Mouse (Mus musculus): ENCODE measurements around the gene Tnnt2.

Tnnt2 gene

DNA sequence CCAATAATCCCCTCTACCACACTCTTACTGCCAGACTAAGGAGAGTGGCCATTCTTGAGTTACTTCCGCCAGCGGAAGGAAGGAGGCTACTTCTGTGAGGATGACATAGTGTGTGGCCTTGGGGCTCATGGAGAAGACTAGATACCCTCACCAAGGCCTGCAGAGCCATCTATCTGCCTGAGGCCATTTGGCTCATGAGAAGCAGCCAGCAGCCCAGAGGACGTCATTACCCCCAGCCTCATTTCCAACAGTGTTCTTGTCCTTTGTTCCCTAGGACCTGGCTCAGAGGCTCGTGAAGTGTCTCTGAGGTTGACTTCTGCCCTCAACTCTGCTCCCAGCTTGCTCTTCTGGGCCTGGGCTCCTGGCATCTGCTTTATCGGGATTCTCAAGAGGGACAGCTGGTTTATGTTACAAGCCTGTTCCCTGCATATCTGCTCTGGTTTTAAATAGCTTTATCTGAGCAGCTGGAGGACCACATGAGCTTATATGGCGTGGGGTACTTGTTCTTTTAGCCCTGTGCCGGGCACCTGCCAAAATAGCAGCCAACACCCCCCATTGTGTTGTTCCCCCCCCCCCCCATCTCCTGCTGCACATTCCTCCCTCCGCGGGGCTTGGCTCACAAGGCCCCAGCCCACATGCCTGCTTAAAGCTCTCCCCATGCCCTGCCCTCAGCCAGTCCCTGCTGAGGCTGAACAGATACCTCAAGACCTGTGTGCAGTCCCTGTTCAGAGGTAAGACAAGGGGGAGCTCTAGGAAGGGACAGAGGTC lies at the start of gene Tnnt2:
Gene Tnnt2, plus strand, starts transcription at position 639 of the 768 bp plus-strand sequence.
- no peak for DNase-seq

DNA sequence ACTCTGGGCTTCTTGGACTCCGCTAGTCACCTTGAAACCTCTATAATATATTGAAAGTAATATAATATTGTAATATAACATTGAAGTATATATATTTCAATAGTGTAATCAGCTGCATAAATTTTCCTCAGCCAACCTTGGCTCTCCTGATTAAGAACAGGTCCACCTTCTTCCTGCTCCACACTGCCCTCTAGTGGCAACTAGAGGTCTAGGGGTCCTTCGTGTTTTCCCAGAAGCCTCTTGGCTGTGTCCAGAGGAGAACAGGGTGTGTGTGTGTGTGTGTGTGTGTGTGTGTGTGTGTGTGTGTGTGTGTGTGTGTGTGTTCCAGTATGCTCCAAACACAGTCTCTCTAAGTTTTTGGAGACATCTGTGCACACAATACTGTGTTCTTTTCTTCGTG lies 48.4 kb upstream of the Tnnt2 start:
- peak; percentile 82 for DNase-seq

DNA sequence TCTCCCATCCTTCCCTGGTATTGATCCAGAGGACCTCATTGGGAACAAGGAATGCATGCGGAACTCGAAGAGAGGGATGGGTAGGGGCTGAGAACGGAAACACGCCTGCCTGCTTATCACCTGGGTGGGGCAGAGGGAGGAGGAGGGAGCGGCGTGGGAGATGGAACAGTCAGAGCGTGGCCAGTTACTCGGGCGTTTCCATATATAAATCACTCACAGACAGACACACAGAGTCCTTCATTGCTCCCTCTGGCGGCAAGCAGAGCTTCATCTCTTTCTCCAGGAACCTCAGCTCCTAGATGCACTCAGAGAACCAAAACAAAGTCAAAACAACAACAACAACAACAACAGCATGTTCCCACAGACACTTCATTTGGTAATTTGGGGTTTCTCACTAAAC lies 47.4 kb upstream of the Tnnt2 start:
- peak; percentile 55 for DNase-seq

GRCm38 (mm10) chr1:135789815-135790214 lies 46.3 kb upstream of the Tnnt2 start:
- DNase-seq, result peak; percentile 78

GRCm38 (mm10) chr1:135792143-135792939 lies 43.8 kb upstream of the Tnnt2 start:
- DNase-seq, result no peak

- DNase-seq, result peak; percentile 26
Measured at GRCm38 (mm10) chr1:135793370-135794215, 42.6 kb upstream of the Tnnt2 start.

GRCm38 (mm10) chr1:135794216-135795134 lies 41.7 kb upstream of the Tnnt2 start:
- DNase-seq, result no peak

DNA sequence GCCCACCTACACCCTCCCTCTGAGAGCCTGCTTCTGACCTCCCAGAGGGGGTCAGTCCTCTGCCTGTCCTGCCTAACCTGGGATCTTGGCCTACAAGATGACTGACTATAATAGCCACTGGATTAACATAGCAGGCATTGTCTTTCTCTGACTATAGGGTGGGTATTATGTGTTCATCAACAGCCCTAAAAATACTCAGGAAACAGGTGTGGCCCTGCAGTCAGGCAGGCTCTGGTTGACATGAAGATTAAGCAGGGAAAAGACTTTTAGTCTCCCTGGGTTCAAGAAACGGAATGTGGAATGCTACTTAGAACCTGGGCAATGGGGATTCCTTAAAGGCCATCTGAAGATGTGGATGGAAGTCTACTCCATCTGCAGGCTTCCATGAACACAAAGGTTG lies 37.7 kb upstream of the Tnnt2 start:
- DNase-seq, result no peak

DNA sequence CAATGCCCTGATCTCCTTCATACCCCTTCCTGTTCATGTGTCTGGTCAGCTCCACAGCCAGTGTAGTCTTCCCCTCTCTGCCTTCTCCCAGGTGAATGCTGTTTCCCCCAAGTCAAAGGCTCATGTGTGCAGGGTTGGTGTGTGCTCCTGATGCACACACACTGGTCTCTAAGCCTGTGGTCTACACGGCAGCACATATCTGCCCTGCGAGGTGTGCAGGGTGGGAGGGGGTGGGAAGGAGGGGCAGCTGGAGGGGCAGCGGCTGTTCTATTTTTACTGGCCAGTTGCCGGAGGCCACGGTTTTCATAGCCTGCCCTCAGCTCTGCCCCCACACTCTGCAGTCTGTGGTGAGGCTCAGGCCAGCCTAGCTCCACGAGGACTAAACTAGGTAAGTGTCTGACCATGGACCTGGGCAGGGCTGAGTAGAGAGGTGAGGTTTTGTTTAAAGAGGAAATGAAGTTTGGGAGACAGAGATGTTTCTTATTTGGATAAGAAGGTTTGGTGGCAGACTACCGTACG lies 37.0 kb upstream of the Tnnt2 start:
- no peak for DNase-seq

- DNase-seq, result no peak
Measured at GRCm38 (mm10) chr1:135800192-135800950, 35.8 kb upstream of the Tnnt2 start.

DNA sequence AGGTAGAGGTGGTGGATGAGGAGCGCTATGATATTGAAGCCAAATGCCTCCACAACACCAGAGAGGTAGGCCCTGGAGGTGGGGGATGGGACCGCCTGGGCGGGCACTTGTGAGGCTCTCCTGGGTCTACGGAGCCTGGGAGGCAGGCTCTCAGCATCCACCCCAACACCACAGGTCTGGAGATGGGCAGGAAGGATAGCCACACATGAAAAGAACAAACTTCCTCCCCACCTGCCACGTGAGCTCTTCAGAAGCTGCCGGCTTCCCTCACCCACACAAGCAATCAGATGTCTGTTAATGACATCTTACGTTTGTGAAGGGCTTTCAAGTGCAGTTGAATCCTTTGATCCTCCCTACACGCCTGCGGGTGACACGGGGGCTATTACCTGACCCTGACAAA lies 28.6 kb upstream of the Tnnt2 start:
- DNase-seq, result peak; percentile 53

GRCm38 (mm10) chr1:135810180-135810579 lies 26.0 kb upstream of the Tnnt2 start:
- DNase-seq, result no peak

- DNase-seq, result peak; percentile 91
Measured at GRCm38 (mm10) chr1:135811016-135811646, 25.0 kb upstream of the Tnnt2 start.

GRCm38 (mm10) chr1:135812205-135812604 lies 23.9 kb upstream of the Tnnt2 start:
- no peak for DNase-seq

DNA sequence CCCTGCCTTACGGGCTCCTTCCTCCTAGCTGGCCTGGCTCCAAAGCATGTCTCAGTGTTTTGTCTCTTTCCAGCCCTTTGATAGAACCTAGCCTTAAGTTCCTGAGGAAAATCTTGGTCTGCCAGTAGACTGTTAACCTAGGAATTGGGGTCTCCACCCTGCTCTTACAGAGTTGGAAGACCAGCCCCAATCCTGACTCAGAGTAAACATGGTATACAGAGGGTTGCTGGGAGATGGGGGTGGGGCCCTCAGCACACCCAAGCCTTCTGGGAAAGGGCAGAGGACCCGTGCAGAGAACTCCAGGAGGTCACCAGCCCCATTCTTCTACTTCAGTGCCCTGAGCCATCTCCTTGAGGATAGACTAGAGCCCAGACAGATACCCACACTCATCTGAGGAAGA lies 23.5 kb upstream of the Tnnt2 start:
- no peak for DNase-seq

GRCm38 (mm10) chr1:135813071-135813470 lies 23.1 kb upstream of the Tnnt2 start:
- DNase-seq, result no peak

GRCm38 (mm10) chr1:135813687-135814395 lies 22.3 kb upstream of the Tnnt2 start:
- DNase-seq, result peak; percentile 51

- peak; percentile 22 for DNase-seq
Measured at GRCm38 (mm10) chr1:135814531-135814930, 21.6 kb upstream of the Tnnt2 start.

- peak; percentile 21 for DNase-seq
Measured at GRCm38 (mm10) chr1:135817595-135817994, 18.6 kb upstream of the Tnnt2 start.

All from thymus, postnatal 25 days (tissue).